Mouse (Mus musculus): ENCODE data around the gene Atcay. TPM values are rescaled to one million over a fixed set of nuclear protein-coding genes. Genes with fewer than 3 reads are reported as not detected.

The Atcay gene
- total and polyA plus RNA-seq, 3 experiments = 0.19 to 0.33 TPM; not detected in 1

DNA sequence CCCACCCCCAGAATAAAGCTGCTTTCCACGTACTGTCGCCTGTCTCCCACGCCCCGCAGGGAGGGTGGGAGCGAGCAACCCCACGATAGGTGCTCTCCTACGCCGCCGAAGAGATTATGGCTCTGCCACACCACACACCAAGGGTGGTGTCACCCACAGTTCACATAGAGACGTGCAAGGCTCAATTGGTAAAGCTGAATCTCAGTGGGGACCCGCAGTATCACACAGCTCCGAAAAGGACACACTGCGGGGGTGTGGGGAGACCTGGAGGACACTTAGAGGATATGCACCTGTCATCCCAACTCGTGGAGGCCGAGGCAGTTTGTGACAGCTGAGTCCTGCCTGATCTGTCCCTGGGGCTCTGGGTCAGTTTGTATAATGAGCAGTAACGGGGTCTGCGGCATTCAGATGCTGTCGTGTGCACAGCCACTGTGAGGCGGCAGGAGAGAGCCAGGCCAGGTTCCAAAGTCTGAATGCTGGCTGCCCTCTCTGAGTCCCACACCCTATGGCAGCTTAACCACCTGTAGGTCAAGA is 37.6 kb downstream of the Atcay start:
- Histone ChIP-seq H3K9ac (ENCODE audit: control insufficient read depth, low read depth, low read length, poor library complexity, severe bottlenecking) (peak overlapping the region; percentile 59), H3K27ac (ENCODE audit: control insufficient read depth, low read depth, low read length) (peak overlapping the region; percentile 14), H3K4me3 (ENCODE audit: control insufficient read depth in 1 of 2, insufficient read depth in 1 of 2, low read depth in 2 of 2, low read length in 2 of 2) (peak overlapping the region; percentile 40 to 43), H3K4me1 (ENCODE audit: control insufficient read depth in 1 of 2, insufficient read depth in 2 of 2, low read length in 2 of 2) (peaks cover 0 to 14% of the 10 kb centered on the region in 2 experiments; a peak in 2 of 4 replicates), H3K36me3 (ENCODE audit: control insufficient read depth in 1 of 2, insufficient read depth in 2 of 2, low read length in 2 of 2) (no peaks in the 10 kb centered on the region), H3K9me3 (replicated peaks; ENCODE audit: insufficient read depth, low read length) (no peaks in the 10 kb centered on the region), H3K27me3 (ENCODE audit: control insufficient read depth in 1 of 2, insufficient read depth in 2 of 2, low read length in 2 of 2) (no peaks in the 10 kb centered on the region), H3K79me2 (ENCODE audit: control insufficient read depth, insufficient read depth, low read length, poor library complexity) (peaks cover 3% of the 10 kb centered on the region; the same call in 1 of the 2 replicates)
- TF ChIP-seq POLR2AphosphoS5 (IDR thresholded peaks at IDR 0.05; ENCODE audit: borderline replicate concordance, low read depth, low read length) = no peak
- TF ChIP-seq ZMIZ1 (IDR thresholded peaks at IDR 0.05; ENCODE audit: low read depth, low read length) = peak; percentile 2; the same call in 1 of the 2 replicates
- no peak for TF ChIP-seq CTCF (IDR thresholded peaks at IDR 0.05 in 2 of 3, conservative IDR thresholded peaks at IDR 0.05 in 1 of 3; ENCODE audit: control insufficient read depth in 1 of 3, insufficient read depth in 1 of 3, low read depth in 2 of 3, low read length in 3 of 3, poor library complexity in 1 of 3, severe bottlenecking in 1 of 3)
- no peak for TF ChIP-seq HCFC1 (IDR thresholded peaks at IDR 0.05; ENCODE audit: low read depth, low read length)
- no peak for TF ChIP-seq NELFE (IDR thresholded peaks at IDR 0.05; ENCODE audit: low read depth, low read length)
- peak; percentile 79 for TF ChIP-seq POLR2AphosphoS2 (IDR thresholded peaks at IDR 0.05; ENCODE audit: low read length)
- no peak for TF ChIP-seq MAZ (IDR thresholded peaks at IDR 0.05; ENCODE audit: low read depth, low read length)
- TF ChIP-seq MAFK (IDR thresholded peaks at IDR 0.05; ENCODE audit: borderline replicate concordance, low read depth, low read length) = no peak
- DNase-seq (ENCODE audit: low read depth, low spot score) = no peak

DNA sequence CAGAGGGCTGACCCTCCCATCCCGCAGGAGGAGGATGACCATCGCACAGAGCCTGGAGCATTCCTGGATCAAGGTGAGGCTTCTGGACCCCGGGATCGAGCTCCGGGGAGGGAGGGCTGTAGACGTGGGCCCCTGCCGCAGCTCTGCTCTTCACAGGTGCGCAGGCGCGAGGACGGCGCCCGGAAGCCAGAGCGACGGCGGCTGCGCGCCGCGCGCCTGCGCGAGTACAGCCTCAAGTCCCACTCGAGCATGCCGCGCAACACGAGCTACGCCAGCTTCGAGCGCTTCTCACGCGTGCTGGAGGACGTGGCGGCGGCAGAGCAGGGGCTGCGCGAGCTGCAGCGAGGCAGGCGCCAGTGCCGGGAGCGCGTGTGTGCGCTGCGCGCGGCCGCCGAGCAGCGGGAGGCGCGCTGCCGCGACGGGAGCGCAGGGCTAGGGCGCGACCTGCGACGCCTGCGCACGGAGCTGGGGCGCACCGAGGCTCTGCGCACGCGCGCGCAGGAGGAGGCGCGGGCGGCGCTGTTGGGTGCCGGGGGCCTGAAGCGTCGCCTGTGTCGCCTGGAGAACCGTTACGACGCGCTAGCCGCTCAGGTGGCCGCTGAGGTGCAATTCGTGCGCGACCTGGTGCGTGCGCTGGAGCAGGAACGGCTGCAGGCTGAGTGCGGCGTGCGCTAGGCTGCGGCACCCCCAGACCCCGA is 38.2 kb downstream of the Atcay start:
- peaks cover 0 to 14% of the 10 kb centered on the region in 2 experiments; a peak in 2 of 4 replicates for H3K4me1 ChIP-seq (ENCODE audit: control insufficient read depth in 1 of 2, insufficient read depth in 2 of 2, low read length in 2 of 2)
- DNase-seq (ENCODE audit: low read depth, low spot score) = peak; percentile 92
- H3K4me3 ChIP-seq (ENCODE audit: control insufficient read depth in 1 of 2, insufficient read depth in 1 of 2, low read depth in 2 of 2, low read length in 2 of 2) = peak overlapping the region; percentile 46 to 62
- no peak for TF ChIP-seq ETS1 (IDR thresholded peaks at IDR 0.05; ENCODE audit: low read depth, low read length)
- no peak for TF ChIP-seq JUND (IDR thresholded peaks at IDR 0.05; ENCODE audit: low read depth, low read length)
- TF ChIP-seq SIN3A (IDR thresholded peaks at IDR 0.05; ENCODE audit: low read length) = peak; percentile 47; the same call in 1 of the 2 replicates
- TF ChIP-seq USF2 (IDR thresholded peaks at IDR 0.05; ENCODE audit: borderline replicate concordance in 1 of 2, insufficient read depth in 1 of 2, low read depth in 1 of 2, low read length in 2 of 2) = no peak
- TF ChIP-seq HCFC1 (IDR thresholded peaks at IDR 0.05; ENCODE audit: low read depth, low read length) = peak; percentile 67
- TF ChIP-seq ZNF384 (IDR thresholded peaks at IDR 0.05; ENCODE audit: low read depth, low read length) = no peak
- no peak for TF ChIP-seq RAD21 (IDR thresholded peaks at IDR 0.05; ENCODE audit: low read depth, low read length)
- no peak for TF ChIP-seq MEF2A (IDR thresholded peaks at IDR 0.05; ENCODE audit: extremely low read depth, insufficient replicate concordance, low read depth, low read length, poor library complexity, severe bottlenecking)
- no peak for TF ChIP-seq KAT2A (conservative IDR thresholded peaks at IDR 0.05; ENCODE audit: low read depth, low read length)
- TF ChIP-seq TAL1 (IDR thresholded peaks at IDR 0.05; ENCODE audit: low read length) = no peak
- no peak for TF ChIP-seq ZC3H11A (IDR thresholded peaks at IDR 0.05; ENCODE audit: low read depth, low read length)
- TF ChIP-seq CHD1 (IDR thresholded peaks at IDR 0.05; ENCODE audit: low read depth, low read length) = no peak
- TF ChIP-seq GATA1 (IDR thresholded peaks at IDR 0.05; ENCODE audit: low read depth, low read length) = no peak
- TF ChIP-seq BHLHE40 (IDR thresholded peaks at IDR 0.05; ENCODE audit: borderline replicate concordance, low read depth, low read length) = no peak
- no peak for TF ChIP-seq UBTF (IDR thresholded peaks at IDR 0.05; ENCODE audit: borderline replicate concordance, insufficient read depth, low read depth, low read length)
- no peak for TF ChIP-seq TBP (IDR thresholded peaks at IDR 0.05; ENCODE audit: low read depth, low read length)
- peak; percentile 88 for TF ChIP-seq MAX (IDR thresholded peaks at IDR 0.05; ENCODE audit: low read length)
- TF ChIP-seq GABPA (IDR thresholded peaks at IDR 0.05; ENCODE audit: low read depth, low read length) = no peak
- TF ChIP-seq TCF12 (IDR thresholded peaks at IDR 0.05; ENCODE audit: low read depth, low read length) = peak; percentile 26
- peak; percentile 89 for TF ChIP-seq POLR2AphosphoS2 (IDR thresholded peaks at IDR 0.05; ENCODE audit: low read length)
- no peak for TF ChIP-seq POLR2AphosphoS5 (IDR thresholded peaks at IDR 0.05; ENCODE audit: borderline replicate concordance, low read depth, low read length)
- TF ChIP-seq MXI1 (IDR thresholded peaks at IDR 0.05; ENCODE audit: low read depth, low read length) = peak; percentile 52
- TF ChIP-seq POLR2A (IDR thresholded peaks at IDR 0.05; ENCODE audit: control insufficient read depth in 1 of 2, insufficient read depth in 1 of 2, low read depth in 1 of 2, low read length in 2 of 2, poor library complexity in 1 of 2) = peak; percentile 81 to 92
- TF ChIP-seq E2F4 (IDR thresholded peaks at IDR 0.05; ENCODE audit: borderline replicate concordance, low read depth, low read length) = no peak
- TF ChIP-seq NELFE (IDR thresholded peaks at IDR 0.05; ENCODE audit: low read depth, low read length) = peak; percentile 85

More for the DNA sequence above, 38.2 kb downstream of the Atcay start:
- Histone ChIP-seq H3K36me3 (ENCODE audit: control insufficient read depth in 1 of 2, insufficient read depth in 2 of 2, low read length in 2 of 2) (no peaks in the 10 kb centered on the region), H3K79me2 (ENCODE audit: control insufficient read depth, insufficient read depth, low read length, poor library complexity) (peaks cover 3% of the 10 kb centered on the region; the same call in 1 of the 2 replicates), H3K27me3 (ENCODE audit: control insufficient read depth in 1 of 2, insufficient read depth in 2 of 2, low read length in 2 of 2) (no peaks in the 10 kb centered on the region), H3K27ac (ENCODE audit: control insufficient read depth, low read depth, low read length) (peak overlapping the region; percentile 82), H3K9me3 (replicated peaks; ENCODE audit: insufficient read depth, low read length) (no peaks in the 10 kb centered on the region), H3K9ac (ENCODE audit: control insufficient read depth, low read depth, low read length, poor library complexity, severe bottlenecking) (peak overlapping the region; percentile 93)

Data from MEL (cell line).